Mouse (Mus musculus) ES-Bruce4 (cell line): ENCODE results near the gene Hmgcl.

ENCODE experiments used
- CTCF ChIP-seq: IDR thresholded peaks from one replicate; pipeline ENCODE4 v1.8.1; 2011; ENCODE audit warnings: low read depth, low read length
- POLR2A ChIP-seq: IDR thresholded peaks from one replicate; pipeline ENCODE4 v1.8.1; 2011; ENCODE audit warnings: low read length; ENCODE audit not compliant: insufficient read depth

GRCm38 (mm10) chr4:135902606-135903242 is 43.5 kb upstream of the Hmgcl start:
- TF ChIP-seq POLR2A (no peak), CTCF (no peak)
